Mouse (Mus musculus): ENCODE results near the gene Sntb2. TPM values are rescaled to one million over a fixed set of nuclear protein-coding genes. Genes with fewer than 3 reads are reported as not detected.

The Sntb2 gene
- polyA plus RNA-seq, 1 experiment from 2014 or later: 7.2 TPM

DNA sequence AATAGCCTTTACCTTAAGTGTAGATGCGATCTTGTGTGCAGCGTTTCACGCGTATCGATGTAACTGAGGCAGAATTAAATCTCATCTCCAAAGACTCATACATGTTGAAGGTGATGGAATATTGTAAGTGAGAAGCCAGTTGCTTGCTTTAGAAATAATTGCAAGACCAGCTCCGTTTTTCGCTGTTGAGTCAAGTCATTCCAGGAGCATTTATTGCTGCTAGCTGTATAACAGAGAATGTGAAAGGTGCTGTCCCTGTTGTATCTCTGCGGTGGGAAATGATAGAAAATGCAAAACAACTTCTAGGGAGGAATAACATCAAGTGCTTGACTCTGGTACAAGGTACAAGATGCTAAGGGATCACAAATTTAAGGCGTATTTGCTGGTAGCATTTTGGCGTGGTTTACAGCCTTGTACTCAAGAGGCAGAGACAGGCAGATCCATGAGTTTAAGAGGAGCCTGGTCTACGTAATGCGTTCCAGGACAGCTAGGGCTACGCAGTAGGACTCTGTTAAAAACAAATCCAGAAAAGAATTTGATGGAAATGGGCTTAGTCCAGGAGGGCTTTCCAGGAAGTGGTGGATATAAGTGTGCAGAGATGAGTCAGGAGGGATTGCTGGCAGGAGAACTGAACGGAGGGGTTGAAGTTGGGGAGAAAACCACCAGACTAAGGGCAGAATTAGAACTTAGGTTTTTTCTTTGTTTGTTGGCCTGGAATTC is 1.7 kb downstream of the Sntb2 start:
- Histone ChIP-seq H3K79me2 (ENCODE audit: inconsistent target) (peaks cover 60% of the 10 kb centered on the region), H3K4me3 (ENCODE audit: inconsistent target) (peak overlapping the region; percentile 67), H3K36me3 (ENCODE audit: inconsistent target) (no peaks in the 10 kb centered on the region), H3K27ac (peak overlapping the region; percentile 57)
- 59% methylated on average over 14 of the region's 14 CpGs for WGBS (ENCODE audit: missing documents)

GRCm38 (mm10) chr8:106941806-106942205 is 6.3 kb downstream of the Sntb2 start:
- WGBS (ENCODE audit: missing documents): 93% methylated on average over 3 of the region's 3 CpGs
- Histone ChIP-seq H3K27ac (no peak overlapping the region), H3K79me2 (ENCODE audit: inconsistent target) (peaks cover 100% of the 10 kb centered on the region), H3K36me3 (ENCODE audit: inconsistent target) (no peaks in the 10 kb centered on the region), H3K4me3 (ENCODE audit: inconsistent target) (no peak overlapping the region)

DNA sequence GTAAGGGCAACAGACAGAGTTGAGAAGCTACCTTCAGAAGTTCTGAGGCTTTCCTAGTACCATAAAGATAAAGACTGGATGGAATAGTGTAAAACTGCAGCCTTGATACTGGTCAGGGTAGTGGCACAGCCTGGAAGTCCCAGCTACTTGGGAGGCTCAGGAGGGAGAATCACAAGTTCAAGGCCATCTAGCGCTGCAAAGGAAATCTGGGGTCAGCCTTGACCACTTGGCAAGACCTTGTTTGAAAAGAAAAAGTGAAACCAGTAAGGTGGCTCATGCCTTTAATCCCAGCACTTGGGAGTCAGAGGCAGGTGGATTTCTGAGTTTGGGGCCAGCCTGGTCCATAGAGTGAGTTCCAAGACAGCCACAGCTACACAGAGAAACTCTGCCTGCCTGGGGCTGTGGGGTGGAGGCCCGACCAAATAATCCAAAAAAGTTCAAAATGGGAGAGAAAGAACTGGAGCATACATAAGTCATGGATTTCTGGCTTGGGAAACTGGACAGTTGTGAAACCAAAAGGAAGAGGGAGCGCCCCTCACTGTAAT is 8.4 kb downstream of the Sntb2 start:
- Histone ChIP-seq H3K4me3 (ENCODE audit: inconsistent target) (no peak overlapping the region), H3K27ac (no peak overlapping the region), H3K79me2 (ENCODE audit: inconsistent target) (peaks cover 100% of the 10 kb centered on the region), H3K36me3 (ENCODE audit: inconsistent target) (no peaks in the 10 kb centered on the region)
- 83% methylated on average over 3 of the region's 3 CpGs for WGBS (ENCODE audit: missing documents)

DNA sequence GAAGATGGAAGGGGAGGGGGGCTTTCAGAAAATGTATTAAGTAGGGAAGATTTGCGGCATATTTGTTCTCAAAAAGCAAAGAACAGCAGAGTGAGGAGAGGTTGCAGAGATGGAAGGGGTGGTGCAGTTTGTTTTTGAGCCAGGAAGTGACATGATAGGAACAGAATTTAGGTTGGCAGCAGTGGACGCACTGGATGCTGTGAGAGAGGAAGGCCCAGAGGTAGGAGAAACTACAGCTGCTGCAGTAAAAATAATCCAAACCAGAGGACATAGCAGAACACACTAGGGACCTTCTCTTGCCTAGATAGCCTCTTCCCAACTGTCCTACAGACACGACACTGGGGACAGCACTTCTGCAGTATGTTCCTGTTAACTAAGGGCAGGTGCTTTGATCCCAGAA is 9.2 kb downstream of the Sntb2 start:
- H3K79me2 ChIP-seq (ENCODE audit: inconsistent target): peaks cover 100% of the 10 kb centered on the region
- 100% methylated on average over 2 of the region's 3 CpGs for WGBS (ENCODE audit: missing documents)
- no peak overlapping the region for H3K27ac ChIP-seq
- H3K36me3 ChIP-seq (ENCODE audit: inconsistent target): no peaks in the 10 kb centered on the region
- no peak overlapping the region for H3K4me3 ChIP-seq (ENCODE audit: inconsistent target)

GRCm38 (mm10) chr8:106948678-106949243 is 13.2 kb downstream of the Sntb2 start:
- no peak overlapping the region for H3K27ac ChIP-seq
- H3K79me2 ChIP-seq (ENCODE audit: inconsistent target): peaks cover 94% of the 10 kb centered on the region
- 90% methylated on average over 3 of the region's 3 CpGs for WGBS (ENCODE audit: missing documents)
- H3K36me3 ChIP-seq (ENCODE audit: inconsistent target): no peaks in the 10 kb centered on the region
- H3K4me3 ChIP-seq (ENCODE audit: inconsistent target): no peak overlapping the region

DNA sequence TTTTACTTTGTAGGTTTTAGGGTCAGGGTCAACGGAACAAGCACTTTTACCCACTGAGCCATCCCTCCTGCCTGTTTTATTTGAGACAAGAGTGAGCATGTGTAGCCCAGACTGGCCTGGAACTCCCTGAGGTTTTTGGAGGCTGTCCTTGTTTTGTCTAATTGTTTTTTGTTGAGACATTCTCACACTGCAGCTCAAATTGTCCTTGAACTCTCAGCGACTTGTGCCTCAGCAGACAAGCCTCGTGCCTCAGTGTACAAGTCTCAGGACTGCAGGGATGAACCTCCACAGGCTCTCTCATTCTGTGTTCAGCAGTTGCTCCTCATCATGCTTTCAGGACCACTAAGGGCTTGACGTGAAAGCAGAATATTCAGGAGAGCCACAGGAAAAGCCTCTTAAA is 16.2 kb downstream of the Sntb2 start:
- H3K4me3 ChIP-seq (ENCODE audit: inconsistent target): no peak overlapping the region
- 95% methylated on average over 4 of the region's 4 CpGs for WGBS (ENCODE audit: missing documents)
- H3K27ac ChIP-seq: no peak overlapping the region
- H3K79me2 ChIP-seq (ENCODE audit: inconsistent target): peaks cover 94% of the 10 kb centered on the region
- H3K36me3 ChIP-seq (ENCODE audit: inconsistent target): no peaks in the 10 kb centered on the region

- Histone ChIP-seq H3K27ac (peak overlapping the region; percentile 55), H3K4me3 (ENCODE audit: inconsistent target) (no peak overlapping the region), H3K36me3 (ENCODE audit: inconsistent target) (no peaks in the 10 kb centered on the region), H3K79me2 (ENCODE audit: inconsistent target) (peaks cover 93% of the 10 kb centered on the region)
- WGBS (ENCODE audit: missing documents): 15% methylated on average over 4 of the region's 4 CpGs
Measured at GRCm38 (mm10) chr8:106953571-106953970, 18.0 kb downstream of the Sntb2 start.

DNA sequence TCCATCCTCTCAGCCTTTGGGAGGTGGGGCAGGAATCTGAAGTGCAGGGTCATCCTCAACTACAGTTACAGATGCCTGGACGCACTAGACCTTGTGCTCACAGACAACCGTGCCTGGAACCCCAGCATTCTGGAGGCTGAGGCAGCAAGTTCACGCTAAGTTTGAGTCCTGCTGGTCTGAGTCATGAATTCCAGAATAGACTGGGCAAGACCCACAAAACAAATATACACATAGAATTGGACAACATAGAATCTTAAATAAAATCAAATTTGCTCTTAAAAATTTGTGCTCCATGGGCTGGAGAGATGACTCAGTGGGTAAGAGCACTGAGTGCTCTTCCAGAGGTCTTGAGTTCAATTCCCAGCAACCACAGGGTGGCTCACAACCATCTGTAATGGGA is 21.5 kb downstream of the Sntb2 start:
- Histone ChIP-seq H3K27ac (0 out of 2 replicates have a peak overlapping the region, but pooled peaks have one; percentile 4), H3K4me3 (ENCODE audit: inconsistent target) (no peak overlapping the region), H3K36me3 (ENCODE audit: inconsistent target) (no peaks in the 10 kb centered on the region), H3K79me2 (ENCODE audit: inconsistent target) (peaks cover 90% of the 10 kb centered on the region)
- WGBS (ENCODE audit: missing documents): 88% methylated on average over 3 of the region's 3 CpGs

DNA sequence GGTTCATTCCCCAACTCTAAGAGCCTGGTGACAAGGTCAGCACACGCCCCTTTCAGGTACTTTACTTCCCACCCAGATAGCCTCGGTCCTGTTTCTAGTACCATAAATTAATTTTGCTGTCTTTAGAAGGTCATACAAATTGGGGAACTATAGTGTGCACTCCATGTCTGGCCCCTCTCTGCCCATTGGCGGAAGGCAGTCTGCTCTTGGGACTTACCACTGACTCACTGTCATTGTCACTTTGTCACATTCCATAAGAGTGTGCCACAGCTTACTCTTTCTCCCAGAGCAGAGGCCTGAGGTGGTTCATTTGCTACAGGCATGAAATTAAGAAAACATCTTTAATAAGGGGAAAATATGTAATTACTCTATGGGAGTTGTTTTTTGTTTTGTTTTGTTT is 22.7 kb downstream of the Sntb2 start:
- Histone ChIP-seq H3K27ac (peak overlapping the region; percentile 54), H3K79me2 (ENCODE audit: inconsistent target) (peaks cover 91% of the 10 kb centered on the region), H3K4me3 (ENCODE audit: inconsistent target) (no peak overlapping the region), H3K36me3 (ENCODE audit: inconsistent target) (no peaks in the 10 kb centered on the region)
- WGBS (ENCODE audit: missing documents): 44% methylated on average over 3 of the region's 3 CpGs

DNA sequence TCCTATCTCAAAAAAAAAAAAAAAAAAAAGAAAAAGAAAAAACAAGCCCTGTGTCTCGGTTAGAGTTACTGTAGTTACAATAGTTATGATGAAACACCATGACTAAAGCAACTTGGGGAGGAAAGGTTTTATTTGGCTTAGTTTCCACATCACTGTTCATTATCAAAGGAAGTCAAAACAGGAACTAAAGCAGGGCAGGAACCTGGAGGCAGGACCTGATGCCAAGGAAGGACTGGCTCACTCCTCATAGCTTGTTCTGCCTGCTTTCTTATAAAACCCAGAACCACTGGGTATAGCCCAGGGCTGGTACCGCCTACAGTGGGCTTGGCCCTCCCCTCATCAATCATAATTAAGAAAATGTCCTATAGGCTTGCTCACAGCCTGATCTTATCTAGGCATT is 24.1 kb downstream of the Sntb2 start:
- Histone ChIP-seq H3K4me3 (ENCODE audit: inconsistent target) (no peak overlapping the region), H3K36me3 (ENCODE audit: inconsistent target) (no peaks in the 10 kb centered on the region), H3K27ac (peak overlapping the region; percentile 54), H3K79me2 (ENCODE audit: inconsistent target) (peaks cover 95% of the 10 kb centered on the region)
- WGBS (ENCODE audit: missing documents): 40% methylated on average over 2 of the region's 2 CpGs

DNA sequence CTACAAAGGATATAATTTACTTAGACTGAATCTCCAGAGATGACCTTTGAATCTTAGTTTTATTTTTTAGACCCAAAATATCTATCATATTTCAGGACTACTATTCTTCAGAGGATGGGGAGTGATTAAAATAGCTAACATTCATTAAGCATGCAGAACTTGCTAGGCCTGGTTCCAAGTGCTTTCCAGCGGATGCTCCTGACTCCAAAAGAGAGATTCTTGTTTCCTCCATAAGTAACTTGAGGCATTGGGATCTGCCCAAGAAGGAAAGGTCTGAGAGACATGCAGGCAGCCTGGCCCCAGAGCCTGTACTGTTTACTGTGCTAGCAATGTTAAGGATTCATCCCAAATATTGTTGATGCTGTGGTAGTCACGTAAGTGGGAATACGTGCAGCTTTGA is 26.8 kb downstream of the Sntb2 start:
- no peaks in the 10 kb centered on the region for H3K36me3 ChIP-seq (ENCODE audit: inconsistent target)
- H3K4me3 ChIP-seq (ENCODE audit: inconsistent target): no peak overlapping the region
- WGBS (ENCODE audit: missing documents): 96% methylated on average over 3 of the region's 3 CpGs
- H3K79me2 ChIP-seq (ENCODE audit: inconsistent target): peaks cover 94% of the 10 kb centered on the region
- no peak overlapping the region for H3K27ac ChIP-seq

GRCm38 (mm10) chr8:106963365-106963764 is 27.8 kb downstream of the Sntb2 start:
- H3K36me3 ChIP-seq (ENCODE audit: inconsistent target): no peaks in the 10 kb centered on the region
- H3K27ac ChIP-seq: no peak overlapping the region
- WGBS (ENCODE audit: missing documents): 97% methylated on average over 6 of the region's 6 CpGs
- H3K4me3 ChIP-seq (ENCODE audit: inconsistent target): no peak overlapping the region
- peaks cover 94% of the 10 kb centered on the region for H3K79me2 ChIP-seq (ENCODE audit: inconsistent target)

- WGBS (ENCODE audit: missing documents): 22% methylated on average over 3 of the region's 4 CpGs
Measured at GRCm38 (mm10) chr8:106964573-106964972, 29.0 kb downstream of the Sntb2 start.

GRCm38 (mm10) chr8:106969964-106970363 is 34.4 kb downstream of the Sntb2 start:
- 97% methylated on average over 3 of the region's 3 CpGs for WGBS (ENCODE audit: missing documents)
- Histone ChIP-seq H3K36me3 (ENCODE audit: inconsistent target) (no peaks in the 10 kb centered on the region), H3K4me3 (ENCODE audit: inconsistent target) (no peak overlapping the region), H3K27ac (no peak overlapping the region), H3K79me2 (ENCODE audit: inconsistent target) (peaks cover 86% of the 10 kb centered on the region)

More at GRCm38 (mm10) chr8:106964573-106964972, 29.0 kb downstream of the Sntb2 start:
- Histone ChIP-seq H3K27ac (peak overlapping the region; percentile 24), H3K4me3 (ENCODE audit: inconsistent target) (no peak overlapping the region), H3K79me2 (ENCODE audit: inconsistent target) (peaks cover 95% of the 10 kb centered on the region), H3K36me3 (ENCODE audit: inconsistent target) (no peaks in the 10 kb centered on the region)

DNA sequence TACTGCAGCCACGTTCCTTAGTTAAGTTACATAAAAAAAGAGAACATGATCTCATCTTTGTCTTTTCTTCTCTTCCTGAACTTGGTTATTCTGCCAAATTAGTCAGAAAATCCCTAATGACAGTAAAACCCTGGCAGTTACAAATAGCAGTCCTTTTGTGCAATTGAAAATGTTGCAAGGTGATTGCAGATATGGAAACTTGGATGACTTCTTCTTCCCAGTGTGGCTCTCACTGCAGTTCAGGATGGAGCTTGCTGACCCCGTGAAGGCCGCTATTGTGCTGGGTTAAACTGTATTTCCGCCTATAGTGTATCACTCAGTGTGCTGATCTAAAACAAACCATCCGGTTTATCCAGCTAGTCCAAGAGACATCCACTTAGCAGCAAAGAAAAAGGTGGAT is 36.4 kb downstream of the Sntb2 start:
- Histone ChIP-seq H3K4me3 (ENCODE audit: inconsistent target) (no peak overlapping the region), H3K27ac (peak overlapping the region; percentile 74), H3K36me3 (ENCODE audit: inconsistent target) (no peaks in the 10 kb centered on the region), H3K79me2 (ENCODE audit: inconsistent target) (peaks cover 86% of the 10 kb centered on the region)
- 65% methylated on average over 5 of the region's 5 CpGs for WGBS (ENCODE audit: missing documents)

All from macrophage (primary cell).